Comparison of ENCODE assay signal across 12 mouse cellular contexts in the genomic region with DNA sequence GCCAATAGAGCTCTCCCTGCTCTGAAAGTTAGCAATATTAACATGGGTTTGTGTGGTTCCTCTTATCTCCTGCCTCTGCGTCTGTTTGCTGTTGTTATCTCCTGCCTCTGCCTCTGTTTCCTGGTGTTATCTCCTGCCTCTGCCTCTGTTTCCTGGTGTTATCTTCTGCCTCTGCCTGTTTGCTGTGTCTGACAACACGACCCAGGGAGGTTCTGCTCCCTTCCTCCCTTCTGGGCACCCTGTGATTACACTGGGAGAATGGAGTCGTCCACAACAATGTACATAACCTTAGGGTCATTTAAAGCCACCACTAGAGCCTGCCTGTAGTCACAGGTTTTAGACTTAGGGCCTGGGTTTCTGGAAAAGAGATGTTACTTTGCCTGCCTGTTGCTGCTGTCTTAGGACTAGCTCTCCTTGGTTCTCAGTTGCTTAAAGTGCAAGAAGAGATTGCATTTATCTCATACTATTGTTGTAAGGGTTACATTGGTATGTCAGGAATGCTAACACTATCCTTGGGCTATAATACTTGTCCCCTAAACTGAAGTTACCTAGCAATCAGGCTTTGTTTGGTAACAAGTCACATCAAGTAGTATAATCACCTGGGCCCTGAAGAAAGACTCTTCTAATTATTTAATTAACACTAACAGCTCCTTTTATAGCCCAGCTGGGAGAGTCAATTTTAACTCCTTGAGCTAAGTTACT. TPM values are rescaled to one million over a fixed set of nuclear protein-coding genes. Genes with fewer than 3 reads are reported as not detected.
DNase-seq lines count a peak whose midpoint lies in the region; ATAC-seq and TF ChIP-seq lines count a peak whose summit lies in the region.
"Had no signal": no experiment of that assay in that cellular context is flagged by ENCODE, and none has a peak within 500 bp of the region (broad histone marks: within the 10 kb centered on the region; RNA-seq: fewer than 3 reads in every experiment).

No protein-coding gene starts in this region.

- 3% methylated on average over 3 of the region's 3 CpGs for WGBS in heart, embryonic 12.5 days
- WGBS in embryonic facial prominence, embryonic 10.5 days = 32% methylated on average over 3 of the region's 3 CpGs
- WGBS in liver, embryonic 16.5 days (ENCODE audit: insufficient replicate concordance) = 7% methylated on average over 3 of the region's 3 CpGs
- WGBS in midbrain, embryonic 10.5 days = 37% methylated on average over 3 of the region's 3 CpGs
- 48% methylated on average over 3 of the region's 3 CpGs for WGBS in midbrain, embryonic 11.5 days

- no peak overlapping the region for H3K9ac ChIP-seq in heart, embryonic 12.5 days
- no peak overlapping the region for H3K9ac ChIP-seq in ES-Bruce4 (ENCODE audit: low read depth, poor library complexity, severe bottlenecking)
- H3K9ac ChIP-seq in liver, embryonic 16.5 days (ENCODE audit: low read depth, low read length) = peak overlapping the region; percentile 53
- H3K9ac ChIP-seq in midbrain, embryonic 11.5 days (ENCODE audit: low read length) = no peak overlapping the region
- H3K9ac ChIP-seq: lung, embryonic 15.5 days had no signal

- H3K36me3 ChIP-seq in heart, embryonic 12.5 days = no peaks in the 10 kb centered on the region
- no peaks in the 10 kb centered on the region for H3K36me3 ChIP-seq in ES-Bruce4 (ENCODE audit: control insufficient read depth, insufficient read depth, low read length, poor library complexity, severe bottlenecking)
- H3K36me3 ChIP-seq in embryonic facial prominence, embryonic 10.5 days (replicated peaks) = no peaks in the 10 kb centered on the region
- H3K36me3 ChIP-seq in liver, embryonic 16.5 days (ENCODE audit: control insufficient read depth, insufficient read depth) = no peaks in the 10 kb centered on the region; the same call in 1 of the 2 replicates
- no peaks in the 10 kb centered on the region for H3K36me3 ChIP-seq in midbrain, embryonic 10.5 days
- no peaks in the 10 kb centered on the region for H3K36me3 ChIP-seq in midbrain, embryonic 11.5 days (ENCODE audit: control insufficient read depth, insufficient read depth, low read length)
- H3K36me3 ChIP-seq: lung, embryonic 15.5 days had no signal

- TF ChIP-seq EP300 in ES-Bruce4 (IDR thresholded peaks at IDR 0.05; ENCODE audit: insufficient read depth, low read depth, low read length) = no peak

- ATAC-seq in heart, embryonic 12.5 days (ENCODE audit: insufficient number of reproducible peaks, low FRiP score) = peak; percentile 88
- peak; percentile 89 for ATAC-seq in liver, embryonic 16.5 days (ENCODE audit: low read depth)
- ATAC-seq in midbrain, embryonic 11.5 days (ENCODE audit: low FRiP score) = no peak

- TF ChIP-seq POLR2A in ES-Bruce4 (IDR thresholded peaks at IDR 0.05; ENCODE audit: insufficient read depth, low read length) = no peak

- H3K27me3 ChIP-seq in heart, embryonic 12.5 days (replicated peaks) = no peaks in the 10 kb centered on the region
- H3K27me3 ChIP-seq in ES-Bruce4 (ENCODE audit: control insufficient read depth, insufficient read depth, low read length, poor library complexity, severe bottlenecking) = no peaks in the 10 kb centered on the region
- H3K27me3 ChIP-seq in embryonic facial prominence, embryonic 10.5 days (replicated peaks; ENCODE audit: low read depth, poor library complexity, severe bottlenecking) = no peaks in the 10 kb centered on the region
- H3K27me3 ChIP-seq in liver, embryonic 16.5 days (ENCODE audit: control insufficient read depth, insufficient read depth, low read depth, low read length) = no peaks in the 10 kb centered on the region
- H3K27me3 ChIP-seq in midbrain, embryonic 10.5 days (ENCODE audit: low read depth, poor library complexity, severe bottlenecking) = no peaks in the 10 kb centered on the region
- no peaks in the 10 kb centered on the region for H3K27me3 ChIP-seq in midbrain, embryonic 11.5 days (ENCODE audit: control insufficient read depth, insufficient read depth, low read length)
- H3K27me3 ChIP-seq: lung, embryonic 15.5 days had no signal

- H3K4me3 ChIP-seq in heart, embryonic 12.5 days = 0 out of 2 replicates have a peak overlapping the region, but pooled peaks have one; percentile 6
- H3K4me3 ChIP-seq in ES-Bruce4 (ENCODE audit: low read depth, low read length) = no peak overlapping the region
- H3K4me3 ChIP-seq in embryonic facial prominence, embryonic 10.5 days = no peak overlapping the region
- peak overlapping the region; percentile 56 for H3K4me3 ChIP-seq in liver, embryonic 16.5 days (ENCODE audit: low read depth, low read length)
- no peak overlapping the region for H3K4me3 ChIP-seq in midbrain, embryonic 10.5 days
- H3K4me3 ChIP-seq in midbrain, embryonic 11.5 days (ENCODE audit: low read depth, low read length) = no peak overlapping the region
- H3K4me3 ChIP-seq: lung, embryonic 15.5 days had no signal

- no peaks in the 10 kb centered on the region for H3K9me3 ChIP-seq in heart, embryonic 12.5 days (replicated peaks)
- H3K9me3 ChIP-seq in ES-Bruce4 (replicated peaks; ENCODE audit: control insufficient read depth, insufficient read depth, low read length, poor library complexity, severe bottlenecking) = no peaks in the 10 kb centered on the region
- H3K9me3 ChIP-seq in embryonic facial prominence, embryonic 10.5 days = no peaks in the 10 kb centered on the region
- H3K9me3 ChIP-seq in liver, embryonic 16.5 days (replicated peaks; ENCODE audit: control insufficient read depth, low read length) = no peaks in the 10 kb centered on the region
- no peaks in the 10 kb centered on the region for H3K9me3 ChIP-seq in midbrain, embryonic 10.5 days (replicated peaks)
- H3K9me3 ChIP-seq in midbrain, embryonic 11.5 days (ENCODE audit: control insufficient read depth, low read length) = no peaks in the 10 kb centered on the region
- H3K9me3 ChIP-seq: lung, embryonic 15.5 days had no signal

- H3K4me1 ChIP-seq in heart, embryonic 12.5 days (replicated peaks) = peaks cover 45% of the 10 kb centered on the region
- H3K4me1 ChIP-seq in ES-Bruce4 (ENCODE audit: control insufficient read depth, insufficient read depth, low read length) = peaks cover 2% of the 10 kb centered on the region
- H3K4me1 ChIP-seq in embryonic facial prominence, embryonic 10.5 days = peaks cover 27% of the 10 kb centered on the region
- peaks cover 47% of the 10 kb centered on the region for H3K4me1 ChIP-seq in liver, embryonic 16.5 days (ENCODE audit: control insufficient read depth, low read depth, low read length)
- peaks cover 35% of the 10 kb centered on the region for H3K4me1 ChIP-seq in midbrain, embryonic 10.5 days
- H3K4me1 ChIP-seq in midbrain, embryonic 11.5 days (ENCODE audit: control insufficient read depth, insufficient read depth, low read length) = peaks cover 9% of the 10 kb centered on the region; the same call in 1 of the 2 replicates

- peak overlapping the region; percentile 80 for H3K27ac ChIP-seq in heart, embryonic 12.5 days (ENCODE audit: poor library complexity, severe bottlenecking)
- peak overlapping the region; percentile 70; the same call in 1 of the 2 replicates for H3K27ac ChIP-seq in ES-Bruce4 (ENCODE audit: insufficient read depth, low read length)
- peak overlapping the region; percentile 57 for H3K27ac ChIP-seq in embryonic facial prominence, embryonic 10.5 days (replicated peaks)
- H3K27ac ChIP-seq in liver, embryonic 16.5 days (ENCODE audit: low read length) = peak overlapping the region; percentile 94
- no peak overlapping the region for H3K27ac ChIP-seq in midbrain, embryonic 10.5 days (replicated peaks)
- H3K27ac ChIP-seq in midbrain, embryonic 11.5 days (ENCODE audit: low read depth, low read length) = no peak overlapping the region
- H3K27ac ChIP-seq: lung, embryonic 15.5 days had no signal

- H3K4me2 ChIP-seq in heart, embryonic 12.5 days = peak overlapping the region; percentile 43
- peak overlapping the region; percentile 58 for H3K4me2 ChIP-seq in liver, embryonic 16.5 days (ENCODE audit: low read depth, low read length)
- no peak overlapping the region for H3K4me2 ChIP-seq in midbrain, embryonic 11.5 days
- H3K4me2 ChIP-seq: lung, embryonic 15.5 days had no signal

- DNase-seq in heart, adult 9 months (ENCODE audit: low spot score in 2 of 2) = no peak
- DNase-seq in embryonic facial prominence, embryonic 10.5 days (ENCODE audit: low spot score) = no peak
- DNase-seq in kidney, postnatal 25 days = no peak
- no peak for DNase-seq in midbrain, embryonic 10.5 days (ENCODE audit: low spot score)
- DNase-seq in midbrain, embryonic 11.5 days (ENCODE audit: low spot score, missing footprints) = no peak
- DNase-seq: cerebellum, adult 18-20 months; kidney, adult 18-20 months; layer of hippocampus, adult 9-11 months had no signal

- TF ChIP-seq CTCF in ES-Bruce4 (IDR thresholded peaks at IDR 0.05; ENCODE audit: low read depth, low read length) = no peak

RNA-seq across cellular contexts. Expression of gene Cd59a, which starts 3.1 kb away (rescaled TPM):
- 83.3 and 85.1 TPM in 2 replicates for polyA plus RNA-seq in heart, embryonic 12.5 days (2016; fragmentation: Nextera tagmentation; extraction: Ambion mirVana)
- polyA plus RNA-seq in ES-Bruce4 (2011; ENCODE audit: insufficient read depth, insufficient read length, low read depth, missing spikeins) = 8.9 and 10.5 TPM in 2 replicates
- 21.7 and 22.4 TPM in 2 replicates for polyA plus RNA-seq in embryonic facial prominence, embryonic 10.5 days (2016; fragmentation: Nextera tagmentation; extraction: Ambion mirVana)
- 101 and 109 TPM in 2 replicates for polyA plus RNA-seq in liver, embryonic 16.5 days (2015; fragmentation: Nextera tagmentation; extraction: Ambion mirVana)
- 25.5 and 26.5 TPM in 2 replicates for polyA plus RNA-seq in midbrain, embryonic 10.5 days (2016; fragmentation: Nextera tagmentation; extraction: Ambion mirVana)
- 29.2 and 31.2 TPM in 2 replicates for polyA plus RNA-seq in midbrain, embryonic 11.5 days (2014; fragmentation: Nextera tagmentation; extraction: Ambion mirVana)

RNA-seq across cellular contexts. Expression of gene A930018P22Rik, which starts 23.9 kb away (rescaled TPM):
- 0.36 and 0.55 TPM in 2 replicates for polyA plus RNA-seq in heart, embryonic 12.5 days (2016; fragmentation: Nextera tagmentation; extraction: Ambion mirVana)
- not detected in 2 replicates for polyA plus RNA-seq in ES-Bruce4 (2011; ENCODE audit: insufficient read depth, insufficient read length, low read depth, missing spikeins)
- polyA plus RNA-seq in embryonic facial prominence, embryonic 10.5 days (2016; fragmentation: Nextera tagmentation; extraction: Ambion mirVana) = not detected in 2 replicates
- 0.35 and 0.56 TPM in 2 replicates for polyA plus RNA-seq in liver, embryonic 16.5 days (2015; fragmentation: Nextera tagmentation; extraction: Ambion mirVana)
- 0.25 TPM in 1 of 2 replicates, not detected in the other for polyA plus RNA-seq in midbrain, embryonic 10.5 days (2016; fragmentation: Nextera tagmentation; extraction: Ambion mirVana)
- 0.16 and 0.34 TPM in 2 replicates for polyA plus RNA-seq in midbrain, embryonic 11.5 days (2014; fragmentation: Nextera tagmentation; extraction: Ambion mirVana)
- polyA plus RNA-seq: lung, embryonic 15.5 days had no signal

RNA-seq across cellular contexts. Expression of gene Cd59b, which starts 29.0 kb away (rescaled TPM):
- 4.9 and 7.0 TPM in 2 replicates for polyA plus RNA-seq in heart, embryonic 12.5 days (2016; fragmentation: Nextera tagmentation; extraction: Ambion mirVana)
- 11.7 and 12.2 TPM in 2 replicates for polyA plus RNA-seq in ES-Bruce4 (2011; ENCODE audit: insufficient read depth, insufficient read length, low read depth, missing spikeins)
- polyA plus RNA-seq in embryonic facial prominence, embryonic 10.5 days (2016; fragmentation: Nextera tagmentation; extraction: Ambion mirVana) = 4.1 and 4.4 TPM in 2 replicates
- 9.7 and 11.0 TPM in 2 replicates for polyA plus RNA-seq in liver, embryonic 16.5 days (2015; fragmentation: Nextera tagmentation; extraction: Ambion mirVana)
- 3.6 and 5.4 TPM in 2 replicates for polyA plus RNA-seq in midbrain, embryonic 10.5 days (2016; fragmentation: Nextera tagmentation; extraction: Ambion mirVana)
- 1.9 and 5.6 TPM in 2 replicates for polyA plus RNA-seq in midbrain, embryonic 11.5 days (2014; fragmentation: Nextera tagmentation; extraction: Ambion mirVana)

RNA-seq across cellular contexts. Expression of gene Gm10799, which starts 30.3 kb away (rescaled TPM):
- polyA plus RNA-seq in heart, embryonic 12.5 days (2016; fragmentation: Nextera tagmentation; extraction: Ambion mirVana) = not detected in 2 replicates
- polyA plus RNA-seq in ES-Bruce4 (2011; ENCODE audit: insufficient read depth, insufficient read length, low read depth, missing spikeins) = not detected in 2 replicates
- not detected in 2 replicates for polyA plus RNA-seq in embryonic facial prominence, embryonic 10.5 days (2016; fragmentation: Nextera tagmentation; extraction: Ambion mirVana)
- not detected in 2 replicates for polyA plus RNA-seq in liver, embryonic 16.5 days (2015; fragmentation: Nextera tagmentation; extraction: Ambion mirVana)
- not detected in 2 replicates for polyA plus RNA-seq in midbrain, embryonic 10.5 days (2016; fragmentation: Nextera tagmentation; extraction: Ambion mirVana)
- not detected in 2 replicates for polyA plus RNA-seq in midbrain, embryonic 11.5 days (2014; fragmentation: Nextera tagmentation; extraction: Ambion mirVana)
- polyA plus RNA-seq: lung, embryonic 15.5 days had no signal

RNA-seq across cellular contexts. Expression of gene Gm10912, which starts 33.1 kb away (rescaled TPM):
- not detected in 2 replicates for polyA plus RNA-seq in heart, embryonic 12.5 days (2016; fragmentation: Nextera tagmentation; extraction: Ambion mirVana)
- not detected in 2 replicates for polyA plus RNA-seq in ES-Bruce4 (2011; ENCODE audit: insufficient read depth, insufficient read length, low read depth, missing spikeins)
- not detected in 2 replicates for polyA plus RNA-seq in embryonic facial prominence, embryonic 10.5 days (2016; fragmentation: Nextera tagmentation; extraction: Ambion mirVana)
- 0.05 and 0.21 TPM in 2 replicates for polyA plus RNA-seq in liver, embryonic 16.5 days (2015; fragmentation: Nextera tagmentation; extraction: Ambion mirVana)
- 0.06 TPM in 1 of 2 replicates, not detected in the other for polyA plus RNA-seq in midbrain, embryonic 10.5 days (2016; fragmentation: Nextera tagmentation; extraction: Ambion mirVana)
- not detected in 2 replicates for polyA plus RNA-seq in midbrain, embryonic 11.5 days (2014; fragmentation: Nextera tagmentation; extraction: Ambion mirVana)
- polyA plus RNA-seq: lung, embryonic 15.5 days had no signal

Comparison
In these comparisons a context has a peak if more than half of its experiments do, and no peak if none do; other contexts are left out.
1. H3K27ac ChIP-seq: peak in heart, embryonic 12.5 days (single experiment), ES-Bruce4 (single experiment), embryonic facial prominence, embryonic 10.5 days (single experiment) and liver, embryonic 16.5 days (single experiment); none in midbrain, embryonic 10.5 days (single experiment) and midbrain, embryonic 11.5 days (single experiment).
2. H3K4me3 ChIP-seq: peak in heart, embryonic 12.5 days (single experiment) and liver, embryonic 16.5 days (single experiment); none in ES-Bruce4 (single experiment), embryonic facial prominence, embryonic 10.5 days (single experiment), midbrain, embryonic 10.5 days (single experiment) and midbrain, embryonic 11.5 days (single experiment).